In the genomic region with DNA sequence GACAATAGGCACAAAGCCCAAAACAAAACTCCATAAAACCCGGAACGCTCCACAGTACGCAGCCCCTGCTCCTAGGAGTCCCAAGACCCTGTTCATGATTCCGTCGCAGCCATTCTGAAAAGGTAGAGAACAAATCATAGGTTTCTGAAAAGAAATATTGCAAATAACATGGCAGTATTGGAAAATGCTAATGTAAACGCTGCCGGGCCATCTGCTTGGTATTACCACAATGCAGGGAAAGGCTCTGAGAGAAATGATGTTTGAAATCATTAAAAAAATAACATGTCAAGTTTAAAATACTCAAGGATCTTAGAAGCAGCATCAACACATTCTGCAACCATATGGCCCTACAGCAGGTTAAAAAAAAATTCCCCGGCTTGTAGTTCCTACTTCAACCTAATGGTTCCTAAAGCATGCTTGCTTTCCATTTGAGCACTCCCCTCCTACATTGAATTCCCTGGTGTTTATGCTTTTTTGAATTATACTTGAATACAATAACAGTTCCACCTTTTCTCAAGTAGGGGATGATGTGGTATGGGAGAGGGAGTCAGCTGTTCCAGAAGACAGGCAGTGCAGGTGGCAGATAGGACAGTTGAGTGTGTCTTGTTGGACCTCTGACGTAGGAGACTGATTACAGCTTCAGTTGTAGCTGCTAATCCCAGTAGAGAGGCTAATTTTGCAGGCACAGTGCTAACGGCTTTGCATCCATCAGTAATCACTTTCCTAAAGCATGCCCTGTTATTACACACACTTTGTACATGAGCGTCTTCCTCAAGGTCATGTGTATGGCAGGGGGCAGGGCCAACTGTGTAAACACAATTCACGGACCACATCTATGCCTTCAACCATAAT, we compare ENCODE assay signal across 13 mouse cellular contexts.
DNase-seq lines count a peak whose midpoint lies in the region; ATAC-seq and TF ChIP-seq lines count a peak whose summit lies in the region.
"Had no signal": no experiment of that assay in that cellular context is flagged by ENCODE, and none has a peak within 500 bp of the region (broad histone marks: within the 10 kb centered on the region; RNA-seq: fewer than 3 reads in every experiment).

No protein-coding gene starts in this region.

- DNase-seq in forebrain, embryonic 10.5 days (ENCODE audit: extremely low spot score, low spot score), result no peak
- DNase-seq in forebrain, embryonic 11.5 days (ENCODE audit: low spot score), result no peak
- no peak for DNase-seq in midbrain, embryonic 10.5 days (ENCODE audit: low spot score)
- DNase-seq in midbrain, embryonic 11.5 days (ENCODE audit: low spot score, missing footprints), result no peak
- DNase-seq in layer of hippocampus, adult 9-11 months, result peak; percentile 72
- DNase-seq in adrenal gland, postnatal 25 days, result no peak
- DNase-seq in adrenal gland, postnatal 36 days, result no peak
- DNase-seq: heart, postnatal 4 days; kidney, postnatal 10 days; retina, postnatal 1 day had no signal

- H3K9ac ChIP-seq in forebrain, embryonic 11.5 days (ENCODE audit: low read length), result no peak overlapping the region
- H3K9ac ChIP-seq in midbrain, embryonic 11.5 days (ENCODE audit: low read length), result no peak overlapping the region
- H3K9ac ChIP-seq: liver, embryonic 15.5 days had no signal

- no peaks in the 10 kb centered on the region for H3K27me3 ChIP-seq in forebrain, embryonic 10.5 days (ENCODE audit: poor library complexity, severe bottlenecking)
- H3K27me3 ChIP-seq in forebrain, embryonic 11.5 days (ENCODE audit: control insufficient read depth, insufficient read depth, low read length), result no peaks in the 10 kb centered on the region
- H3K27me3 ChIP-seq in midbrain, embryonic 10.5 days (ENCODE audit: low read depth, poor library complexity, severe bottlenecking), result no peaks in the 10 kb centered on the region
- H3K27me3 ChIP-seq in midbrain, embryonic 11.5 days (ENCODE audit: control insufficient read depth, insufficient read depth, low read length), result no peaks in the 10 kb centered on the region
- H3K27me3 ChIP-seq: liver, embryonic 15.5 days had no signal

- WGBS in forebrain, embryonic 10.5 days, result 91% methylated on average over 12 of the region's 12 CpGs
- WGBS in forebrain, embryonic 11.5 days, result 84% methylated on average over 12 of the region's 12 CpGs
- 87% methylated on average over 12 of the region's 12 CpGs for WGBS in midbrain, embryonic 10.5 days
- WGBS in midbrain, embryonic 11.5 days, result 85% methylated on average over 12 of the region's 12 CpGs
- WGBS in olfactory bulb, adult 2 months, result 70% methylated on average over 12 of the region's 12 CpGs

- H3K27ac ChIP-seq in forebrain, embryonic 10.5 days, result peak overlapping the region; percentile 30; the same call in 1 of the 2 replicates
- no peak overlapping the region for H3K27ac ChIP-seq in forebrain, embryonic 11.5 days (ENCODE audit: low read depth, low read length)
- H3K27ac ChIP-seq in midbrain, embryonic 10.5 days (replicated peaks), result peak overlapping the region; percentile 46; the same call in 1 of the 2 replicates
- H3K27ac ChIP-seq in midbrain, embryonic 11.5 days (ENCODE audit: low read depth, low read length), result no peak overlapping the region
- 0 out of 2 replicates have a peak overlapping the region, but pooled peaks have one; percentile 20 for H3K27ac ChIP-seq in olfactory bulb, adult 2 months (ENCODE audit: insufficient read depth, low read depth, low read length)
- H3K27ac ChIP-seq: liver, embryonic 15.5 days had no signal

- H3K36me3 ChIP-seq in forebrain, embryonic 10.5 days (replicated peaks), result no peaks in the 10 kb centered on the region
- H3K36me3 ChIP-seq in forebrain, embryonic 11.5 days (ENCODE audit: control insufficient read depth, insufficient read depth, low read length), result no peaks in the 10 kb centered on the region
- no peaks in the 10 kb centered on the region for H3K36me3 ChIP-seq in midbrain, embryonic 10.5 days
- H3K36me3 ChIP-seq in midbrain, embryonic 11.5 days (ENCODE audit: control insufficient read depth, insufficient read depth, low read length), result no peaks in the 10 kb centered on the region
- H3K36me3 ChIP-seq: G1E; liver, embryonic 15.5 days had no signal

- ATAC-seq in forebrain, embryonic 11.5 days (replicated peaks; ENCODE audit: low FRiP score), result no peak
- ATAC-seq in midbrain, embryonic 11.5 days (ENCODE audit: low FRiP score), result no peak

- TF ChIP-seq CTCF in olfactory bulb, adult 2 months (IDR thresholded peaks at IDR 0.05; ENCODE audit: insufficient read depth, low read depth, low read length), result no peak

- no peaks in the 10 kb centered on the region for H3K9me3 ChIP-seq in forebrain, embryonic 10.5 days
- no peaks in the 10 kb centered on the region for H3K9me3 ChIP-seq in forebrain, embryonic 11.5 days (ENCODE audit: control insufficient read depth, low read length)
- 0 out of 2 replicates have a peak, but pooled peaks cover 2% of the 10 kb centered on the region for H3K9me3 ChIP-seq in midbrain, embryonic 10.5 days (replicated peaks)
- H3K9me3 ChIP-seq in midbrain, embryonic 11.5 days (ENCODE audit: control insufficient read depth, low read length), result no peaks in the 10 kb centered on the region
- H3K9me3 ChIP-seq: G1E; liver, embryonic 15.5 days had no signal

- peaks cover 16% of the 10 kb centered on the region for H3K4me1 ChIP-seq in forebrain, embryonic 10.5 days
- H3K4me1 ChIP-seq in forebrain, embryonic 11.5 days (replicated peaks; ENCODE audit: control insufficient read depth, insufficient read depth, low read length), result 0 out of 2 replicates have a peak, but pooled peaks cover 2% of the 10 kb centered on the region
- peaks cover 10% of the 10 kb centered on the region for H3K4me1 ChIP-seq in midbrain, embryonic 10.5 days
- H3K4me1 ChIP-seq in midbrain, embryonic 11.5 days (ENCODE audit: control insufficient read depth, insufficient read depth, low read length), result peaks cover 5% of the 10 kb centered on the region
- H3K4me1 ChIP-seq in olfactory bulb, adult 2 months (ENCODE audit: control insufficient read depth, insufficient read depth, low read length), result peaks cover 10% of the 10 kb centered on the region
- H3K4me1 ChIP-seq: liver, embryonic 15.5 days had no signal

- H3K4me2 ChIP-seq in forebrain, embryonic 11.5 days (ENCODE audit: low read depth, low read length, severe bottlenecking), result no peak overlapping the region
- H3K4me2 ChIP-seq in midbrain, embryonic 11.5 days, result no peak overlapping the region
- H3K4me2 ChIP-seq: liver, embryonic 15.5 days had no signal

- H3K4me3 ChIP-seq in forebrain, embryonic 10.5 days, result no peak overlapping the region
- no peak overlapping the region for H3K4me3 ChIP-seq in forebrain, embryonic 11.5 days (ENCODE audit: low read depth, low read length)
- no peak overlapping the region for H3K4me3 ChIP-seq in midbrain, embryonic 10.5 days
- H3K4me3 ChIP-seq in midbrain, embryonic 11.5 days (ENCODE audit: low read depth, low read length), result no peak overlapping the region
- H3K4me3 ChIP-seq in olfactory bulb, adult 2 months (ENCODE audit: insufficient read depth, low read depth, low read length), result no peak overlapping the region
- H3K4me3 ChIP-seq: liver, embryonic 15.5 days had no signal

- no peak for TF ChIP-seq POLR2A in olfactory bulb, adult 2 months (IDR thresholded peaks at IDR 0.05; ENCODE audit: insufficient read depth, low read depth, low read length)

Comparison
In these comparisons a context has a peak if more than half of its experiments do, and no peak if none do; other contexts are left out.
1. H3K27ac ChIP-seq: peak in forebrain, embryonic 10.5 days (single experiment), midbrain, embryonic 10.5 days (single experiment) and olfactory bulb, adult 2 months (single experiment); none in forebrain, embryonic 11.5 days (single experiment) and midbrain, embryonic 11.5 days (single experiment).